Mouse (Mus musculus) cerebellum, postnatal 14 days (tissue): Measurements from ENCODE around the gene R3hdm4.

Experiments
- DNase-seq, 2 experiments: peaks; one replicate each; pipeline ENCODE4 v3.0.0; 2021; ENCODE audit warnings: mixed read lengths in 2 of 2

The R3hdm4 gene

DNA sequence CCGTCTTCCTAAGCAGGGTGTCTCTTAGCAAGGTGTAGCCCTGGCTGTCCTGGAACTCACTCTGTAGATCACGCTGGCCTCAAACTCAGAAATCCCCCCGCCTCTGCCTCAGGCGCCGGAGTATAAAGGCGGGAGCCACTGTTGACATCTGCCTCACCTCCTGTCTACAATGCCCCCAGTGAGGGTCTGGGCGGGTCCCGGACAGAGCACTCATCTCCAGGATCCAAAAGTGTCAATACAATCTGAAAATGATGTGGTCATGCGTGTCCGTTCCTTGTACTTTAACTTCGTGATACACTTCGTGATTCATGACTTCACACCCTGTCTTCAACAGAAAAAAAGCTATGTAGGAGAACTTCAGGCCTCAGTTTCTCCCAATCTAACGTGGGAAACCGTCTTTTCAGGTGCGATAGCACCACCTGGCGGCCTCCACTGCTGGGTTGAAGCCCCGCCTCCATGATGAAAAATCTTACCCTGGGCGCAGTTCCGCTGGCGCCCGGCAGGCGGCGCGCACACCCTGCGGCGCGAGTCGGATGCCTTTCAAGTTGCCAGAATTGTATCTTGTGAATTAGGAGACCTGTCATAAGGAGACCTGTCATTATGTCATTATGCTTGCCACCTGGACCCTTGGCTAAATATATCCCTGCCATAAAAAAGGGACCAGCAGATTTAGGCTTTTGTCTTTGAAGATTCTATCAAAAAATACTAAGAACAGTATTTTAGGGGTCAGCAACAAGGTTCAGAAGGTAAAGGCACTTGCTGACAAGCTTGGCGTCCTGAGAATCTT is 4.2 kb upstream of the R3hdm4 start:
- DNase-seq = peak; percentile 98 to 99

DNA sequence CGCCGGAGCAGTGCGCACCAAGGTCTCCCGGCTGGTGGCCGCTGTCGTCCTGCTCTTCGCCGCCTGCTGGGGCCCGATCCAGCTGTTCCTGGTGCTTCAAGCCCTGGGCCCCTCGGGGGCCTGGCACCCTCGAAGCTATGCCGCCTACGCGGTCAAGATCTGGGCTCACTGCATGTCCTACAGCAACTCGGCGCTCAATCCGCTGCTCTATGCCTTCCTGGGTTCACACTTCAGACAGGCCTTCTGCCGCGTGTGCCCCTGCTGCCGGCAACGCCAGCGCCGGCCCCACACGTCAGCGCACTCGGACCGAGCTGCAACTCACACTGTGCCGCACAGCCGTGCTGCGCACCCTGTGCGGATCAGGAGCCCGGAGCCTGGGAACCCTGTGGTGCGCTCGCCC is 564 bp upstream of the R3hdm4 start:
- no peak for DNase-seq

DNA sequence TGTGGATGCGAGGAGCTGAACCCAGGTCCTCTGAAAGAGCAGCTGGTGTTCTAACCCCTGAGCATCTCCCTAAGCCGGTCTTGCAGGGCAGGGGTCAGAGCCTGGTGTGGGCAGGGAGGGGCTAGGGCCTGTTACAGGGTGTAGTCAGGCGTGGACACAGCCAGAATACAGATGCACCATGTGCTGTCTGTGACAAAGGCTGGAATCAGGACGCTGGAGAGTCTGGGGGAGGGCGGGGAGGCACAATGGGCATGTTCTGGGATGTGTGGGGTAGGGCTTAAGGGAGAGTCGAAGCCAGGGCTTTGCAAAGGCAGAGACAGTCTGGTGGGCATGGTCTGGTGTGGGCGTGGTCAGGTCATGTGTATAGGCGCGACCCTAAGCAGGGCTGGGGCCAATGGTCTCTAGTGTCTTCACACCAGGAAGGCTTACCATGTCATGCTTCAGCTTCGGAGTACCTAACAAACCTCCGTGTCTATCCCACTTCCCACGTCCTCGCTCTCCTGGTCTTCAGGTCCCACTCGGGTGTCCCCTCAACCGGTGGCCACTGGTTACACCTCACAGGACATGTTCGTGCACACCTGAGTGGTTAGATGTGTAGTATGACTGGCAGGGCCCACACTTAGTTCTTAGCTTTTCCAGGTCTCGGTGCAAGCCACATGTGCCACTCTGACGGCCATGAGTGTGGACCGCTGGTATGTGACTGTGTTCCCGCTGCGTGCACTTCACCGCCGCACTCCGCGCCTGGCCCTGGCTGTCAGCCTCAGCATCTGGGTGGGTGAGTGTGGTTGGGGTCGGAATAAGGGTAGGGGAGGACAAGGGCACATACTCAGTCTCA is 735 bp downstream of the R3hdm4 start:
- DNase-seq = no peak

DNA sequence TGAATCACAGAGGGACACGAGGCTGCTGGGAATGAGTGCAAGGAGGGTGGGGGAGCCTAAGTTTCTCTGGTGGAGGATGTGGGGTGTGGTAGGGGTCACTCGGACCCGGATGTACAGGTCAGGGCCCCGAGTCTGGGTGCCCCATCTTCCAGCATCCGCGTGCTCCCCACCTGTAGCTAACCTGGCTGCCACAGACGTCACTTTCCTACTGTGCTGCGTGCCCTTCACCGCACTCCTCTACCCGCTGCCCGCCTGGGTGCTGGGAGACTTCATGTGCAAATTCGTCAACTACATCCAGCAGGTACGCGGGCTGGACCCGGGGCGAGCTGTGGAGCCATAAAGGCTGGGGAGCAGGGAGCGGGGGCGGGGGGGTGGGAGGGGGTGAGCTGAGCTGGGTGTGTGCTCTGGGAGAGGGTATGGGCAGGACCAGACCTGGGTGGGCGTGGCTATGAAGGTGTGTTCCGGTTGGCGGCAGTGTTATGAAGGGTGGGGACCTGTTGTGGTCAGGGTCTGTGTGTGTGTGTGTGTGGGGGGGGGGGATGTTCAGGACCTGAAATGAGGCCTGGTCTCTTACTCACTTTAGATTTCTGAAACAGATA is 1.7 kb downstream of the R3hdm4 start:
- peak in 1 of 2 experiments; percentile 41 for DNase-seq

DNA sequence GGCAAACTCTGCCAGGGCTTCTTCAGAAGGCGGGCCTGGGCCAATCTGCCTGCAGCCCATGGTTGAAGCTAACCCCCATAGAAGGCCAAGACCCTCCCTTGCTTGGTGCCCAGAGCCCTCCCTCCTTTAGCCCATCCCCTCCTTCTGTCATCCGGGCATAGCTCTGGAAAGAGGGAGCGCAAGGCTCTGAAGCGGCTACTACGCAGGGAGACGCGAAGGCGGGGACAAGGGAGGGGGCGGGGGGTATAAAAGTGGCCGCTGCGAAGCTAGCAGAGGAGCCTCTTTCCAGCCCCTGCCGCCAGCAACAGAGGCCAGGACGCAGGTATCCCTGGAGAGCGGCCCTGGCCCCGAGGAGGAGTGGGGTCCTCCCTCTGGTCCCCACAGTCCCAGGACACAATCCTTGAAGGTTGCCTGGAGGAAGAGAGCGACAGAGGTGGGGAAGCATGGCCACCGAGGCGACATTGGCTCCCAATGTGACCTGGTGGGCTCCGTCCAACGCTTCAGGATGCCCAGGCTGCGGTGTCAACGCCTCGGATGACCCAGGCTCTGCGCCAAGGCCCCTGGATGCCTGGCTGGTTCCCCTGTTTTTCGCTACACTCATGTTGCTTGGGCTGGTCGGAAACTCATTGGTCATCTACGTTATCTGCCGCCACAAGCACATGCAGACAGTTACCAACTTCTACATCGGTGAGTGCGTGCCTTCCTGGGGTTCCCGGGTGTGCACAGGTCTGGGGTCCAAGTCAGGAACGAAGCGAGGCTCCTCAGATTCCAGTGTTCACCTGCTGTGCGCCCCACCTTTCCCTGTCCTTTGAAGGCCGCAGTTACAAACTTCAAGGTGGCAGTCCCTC is 2.6 kb downstream of the R3hdm4 start:
- DNase-seq = peak; percentile 63 to 73

DNA sequence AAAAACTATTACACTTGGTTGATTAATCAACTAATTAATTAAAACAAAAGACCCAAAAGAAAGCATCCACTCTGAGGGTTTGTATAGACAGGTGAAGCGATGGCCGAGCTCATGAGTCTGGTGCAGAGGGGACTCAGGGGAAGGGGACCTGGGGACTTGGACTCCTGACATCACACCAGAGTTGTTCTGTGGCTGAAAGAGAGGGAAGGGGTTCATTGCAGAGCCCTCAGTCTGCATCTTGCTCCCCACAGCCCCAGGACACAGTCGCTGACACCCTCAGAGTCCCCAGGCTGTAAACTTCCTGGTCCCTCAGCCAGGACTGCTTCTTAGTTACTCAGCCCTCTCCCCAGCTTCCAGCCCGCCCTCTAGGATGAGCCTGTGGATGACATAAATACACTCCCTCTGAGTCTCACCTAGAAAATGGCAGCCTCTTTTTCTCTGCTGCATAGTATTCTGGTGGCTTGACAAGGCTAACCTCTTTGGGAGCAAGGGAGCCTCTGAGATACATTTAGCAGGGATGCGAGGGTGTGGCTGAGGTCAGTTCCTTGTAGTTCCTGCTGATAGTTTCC is 3.4 kb downstream of the R3hdm4 start:
- peak in 1 of 2 experiments; percentile 15 for DNase-seq

DNA sequence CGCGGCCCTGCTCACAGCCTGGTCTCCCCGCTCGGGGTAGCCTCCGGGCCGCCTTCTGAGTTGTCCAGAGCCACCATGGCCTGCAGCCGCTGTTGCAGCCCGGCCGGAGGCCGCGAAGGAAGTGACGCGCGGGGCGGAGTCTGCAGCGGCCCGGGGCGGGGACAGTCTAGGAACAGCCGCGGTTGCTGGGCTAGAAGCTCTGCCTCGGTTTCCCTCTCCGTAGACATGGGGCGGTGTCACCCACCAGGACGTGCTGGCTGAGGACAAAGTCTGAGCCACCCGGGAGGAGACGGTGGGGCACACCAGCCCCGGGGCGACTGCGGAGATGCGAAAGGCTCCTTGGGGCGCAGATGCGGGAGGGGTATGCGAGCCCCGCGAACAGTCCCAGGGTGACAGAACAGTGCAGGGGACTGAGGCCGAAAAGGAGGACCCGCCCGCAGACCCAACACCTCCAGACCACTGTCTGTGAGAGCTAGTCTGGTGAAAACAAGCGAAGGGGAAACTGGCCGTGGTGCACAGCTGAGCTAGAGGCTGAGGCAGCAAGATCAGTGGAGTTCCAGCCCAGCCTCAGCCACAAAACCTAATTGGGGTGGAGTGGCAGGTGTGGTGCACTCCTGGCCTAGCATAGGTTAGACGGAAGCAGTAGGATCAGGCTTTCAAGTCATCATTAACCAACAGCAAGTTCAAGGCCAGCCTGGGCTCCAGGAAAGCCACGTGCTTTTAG is 4.0 kb downstream of the R3hdm4 start, which contains the start of gene Kiss1r:
Kiss1r (plus strand) TSS at position 164 of the 724 bp plus-strand sequence.
- peak; percentile 89 to 90 for DNase-seq

DNA sequence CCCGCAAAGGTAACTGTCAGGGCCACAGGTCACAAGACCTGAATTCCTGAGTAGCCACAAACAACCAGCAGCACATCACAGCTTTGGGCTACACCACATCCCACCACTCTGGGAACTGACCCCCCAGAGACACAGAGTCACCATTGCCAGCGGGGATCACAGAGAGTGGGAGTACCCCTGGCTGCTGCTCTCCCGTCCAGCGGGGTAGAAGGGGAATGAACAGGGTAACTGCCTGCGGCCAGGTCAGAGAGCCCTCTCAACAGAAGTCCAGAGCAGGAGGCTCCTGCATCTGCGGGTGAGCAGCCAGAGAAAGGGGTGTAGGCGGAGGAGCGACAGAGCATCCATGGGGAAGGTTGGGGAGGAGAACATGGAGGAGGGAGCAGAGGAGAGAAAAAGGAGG is 4.9 kb downstream of the R3hdm4 start:
- DNase-seq = peak in 1 of 2 experiments; percentile 38

DNA sequence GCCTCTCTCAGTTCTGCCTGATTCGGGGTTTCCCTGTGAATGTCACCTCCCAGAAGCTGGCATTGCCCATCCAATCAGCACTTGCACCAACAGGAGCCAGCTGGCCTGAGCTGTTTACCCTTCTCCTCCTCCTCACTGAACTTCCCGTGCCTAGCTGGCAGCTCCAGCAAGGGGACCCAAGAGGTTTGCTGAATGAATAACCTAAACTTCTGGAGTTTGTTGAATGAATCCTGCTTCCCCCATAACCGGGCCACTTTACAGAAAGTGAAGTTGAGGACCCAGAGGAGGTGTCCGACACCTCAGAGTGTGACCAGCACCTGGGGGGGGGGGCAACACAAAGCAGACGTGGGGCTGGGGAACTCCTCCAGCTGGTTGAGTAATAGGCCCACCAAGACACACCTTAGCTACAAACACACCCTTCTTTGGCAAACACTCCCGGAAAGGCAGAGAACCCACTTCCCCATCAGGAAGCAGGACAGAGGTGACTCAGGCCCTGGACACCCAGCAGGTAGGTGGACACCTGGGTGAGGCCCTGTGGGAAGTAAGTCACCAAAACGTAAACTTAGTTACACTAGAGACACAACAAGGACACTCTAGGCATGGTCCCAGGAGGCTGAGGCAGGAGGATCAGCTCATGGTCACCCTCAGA is 5.9 kb downstream of the R3hdm4 start:
- peak; percentile 20 to 25 for DNase-seq

DNA sequence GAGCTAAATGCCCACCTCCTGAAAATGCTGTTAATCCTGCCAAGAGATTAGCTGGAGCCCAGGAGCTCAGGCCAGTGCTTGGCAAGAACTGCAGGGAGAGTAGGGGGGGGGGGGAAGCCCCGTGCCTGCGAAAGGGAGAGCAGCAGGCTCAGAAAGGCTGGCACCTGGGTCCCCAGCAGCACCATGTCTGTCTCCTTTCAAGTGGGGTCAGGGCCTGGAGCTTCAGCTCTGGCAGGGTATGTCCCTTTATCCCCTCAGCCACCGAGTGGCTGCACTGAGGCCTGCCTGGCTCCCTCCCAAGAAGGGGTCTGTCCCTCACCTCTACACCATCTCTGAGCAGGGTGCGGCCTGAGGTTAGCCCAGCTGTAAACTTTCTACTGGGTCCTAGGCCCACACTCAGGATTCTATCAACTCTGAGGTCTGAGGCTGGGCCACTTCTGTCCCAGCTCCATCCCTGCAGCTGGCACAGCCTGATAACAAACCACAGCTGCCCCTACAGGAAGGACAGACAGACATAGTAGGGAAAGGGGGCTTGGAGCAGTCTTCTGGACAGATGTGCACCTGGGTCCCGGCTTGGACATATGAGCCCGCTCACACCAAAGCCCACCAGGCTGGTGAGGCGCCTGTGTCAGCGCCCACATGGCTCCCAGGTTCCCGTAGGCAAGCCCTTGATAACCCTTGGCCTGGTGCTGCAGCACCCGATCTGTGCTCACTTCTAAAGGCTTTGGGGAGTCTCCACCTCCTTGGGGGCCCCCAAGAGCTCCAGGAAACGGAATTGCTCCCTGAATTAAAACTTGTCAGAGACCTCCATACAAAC is 6.7 kb downstream of the R3hdm4 start:
- DNase-seq = peak; percentile 25 to 51

DNA sequence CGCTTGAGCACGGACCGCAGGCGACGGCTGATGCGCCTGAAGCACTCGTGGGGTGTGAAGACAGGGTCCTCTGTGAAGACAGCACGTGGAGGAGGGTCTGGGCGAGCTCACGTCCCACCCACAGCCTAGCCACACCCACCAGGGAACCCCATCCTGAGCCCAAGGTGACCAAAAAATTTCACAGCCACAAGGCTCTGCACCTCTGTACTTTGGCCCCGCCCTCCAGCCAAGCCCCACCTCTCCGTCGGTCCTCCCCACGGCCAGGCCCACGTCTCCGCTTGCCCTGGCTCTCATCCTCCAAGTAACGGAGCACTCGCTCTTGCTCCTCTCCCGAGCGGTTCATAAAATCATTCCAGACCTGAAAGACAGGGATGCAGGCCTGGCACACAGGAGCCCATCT is 8.6 kb downstream of the R3hdm4 start:
- no peak for DNase-seq

DNA sequence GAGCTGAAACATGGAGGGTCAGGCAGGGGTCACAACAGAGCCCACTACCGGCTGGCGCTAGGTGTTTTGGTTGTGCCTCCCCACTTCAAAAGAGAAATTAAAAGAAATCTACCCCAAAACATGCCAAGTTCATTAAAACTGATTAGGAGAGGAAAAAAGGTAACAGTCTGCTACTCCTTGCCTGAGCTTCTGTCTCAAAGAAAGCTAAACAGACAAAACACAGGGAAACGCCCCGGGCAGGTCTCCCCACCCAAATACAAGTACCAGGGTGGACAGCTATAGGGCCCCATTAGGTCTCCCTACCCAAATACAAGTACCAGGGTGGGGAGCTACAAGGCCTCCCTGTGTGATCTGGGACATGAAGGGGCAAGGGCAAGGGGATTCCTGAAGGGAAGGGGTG is 10.5 kb downstream of the R3hdm4 start, which contains the start of gene Gm26602:
Gm26602 (plus strand) TSS at position 301 of the 400 bp plus-strand sequence.
- DNase-seq = no peak

DNA sequence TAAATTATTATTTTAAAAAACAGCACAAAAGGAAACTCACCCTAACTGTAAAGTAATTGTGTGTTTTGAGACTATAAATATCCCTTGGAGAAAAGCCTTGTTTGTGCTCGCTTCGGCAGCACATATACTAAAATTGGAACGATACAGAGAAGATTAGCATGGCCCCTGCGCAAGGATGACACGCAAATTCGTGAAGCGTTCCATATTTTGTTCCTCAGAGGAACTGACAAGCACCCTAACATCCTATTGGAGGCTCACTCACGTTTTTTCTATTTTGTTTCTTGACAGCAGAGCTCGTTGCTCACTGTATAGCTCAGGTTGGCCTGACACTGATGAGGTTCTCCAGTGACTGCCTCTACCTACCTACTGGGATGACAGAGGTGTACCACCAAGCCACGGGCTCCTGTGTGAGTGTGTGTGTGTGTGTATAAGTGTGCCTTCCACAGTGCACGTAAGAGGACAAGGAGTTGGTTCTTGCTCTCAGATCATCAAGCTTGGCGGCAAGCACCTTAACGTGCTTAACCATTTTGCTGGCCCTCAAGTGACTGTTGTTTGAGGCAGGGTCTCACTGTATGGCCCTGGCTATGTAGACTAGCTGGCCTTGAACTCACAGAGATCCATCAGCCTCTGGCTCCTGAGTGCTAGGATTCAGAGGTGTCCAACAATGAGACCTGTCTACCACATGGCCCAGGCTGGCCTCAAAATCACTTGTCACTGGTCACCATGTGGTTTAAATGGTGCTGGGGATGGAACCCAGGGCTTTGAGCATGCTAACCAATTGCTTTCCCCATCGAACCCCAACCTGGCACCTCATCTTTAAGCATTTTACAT is 11.7 kb downstream of the R3hdm4 start:
- DNase-seq = peak in 1 of 2 experiments; percentile 67

DNA sequence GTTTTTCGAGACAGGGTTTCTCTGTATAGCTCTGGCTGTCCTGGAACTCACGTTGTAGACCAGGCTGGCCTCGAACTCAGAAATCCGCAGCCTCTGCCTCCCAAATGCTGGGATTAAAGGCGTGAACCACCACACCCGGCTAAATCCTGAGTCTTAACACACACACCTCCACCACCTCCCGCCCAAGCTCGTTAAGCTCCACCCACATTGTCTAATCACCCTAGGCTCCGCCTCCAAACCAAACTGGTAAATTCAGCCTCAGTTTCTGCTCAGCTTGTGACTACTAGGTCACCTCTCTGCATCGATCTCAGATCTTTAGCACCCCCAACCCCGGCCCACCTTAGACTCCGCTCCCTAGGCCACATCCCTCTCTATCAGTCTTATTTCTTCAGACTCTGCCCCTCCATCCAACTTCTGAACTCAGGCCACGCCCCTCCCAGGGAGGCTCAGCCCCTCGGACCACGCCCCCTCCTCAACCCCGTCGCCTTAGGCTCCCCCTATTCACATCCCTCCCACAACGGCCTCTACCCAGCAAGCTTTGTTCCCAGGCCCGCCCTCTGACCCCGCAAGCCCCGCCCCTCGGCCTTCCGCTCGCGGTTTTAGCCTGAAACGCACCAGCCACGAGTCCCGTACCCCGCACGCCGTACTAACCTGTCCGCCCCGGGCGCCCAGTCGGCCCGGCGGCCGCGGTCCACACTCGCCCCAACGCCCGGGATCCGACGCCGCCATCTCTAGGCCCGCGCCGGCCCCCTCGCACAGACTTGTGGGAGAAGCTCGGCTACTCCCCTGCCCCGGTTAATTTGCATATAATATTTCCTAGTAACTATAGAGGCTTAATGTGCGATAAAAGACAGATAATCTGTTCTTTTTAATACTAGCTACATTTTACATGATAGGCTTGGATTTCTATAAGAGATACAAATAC is 12.6 kb downstream of the R3hdm4 start, which contains the start of gene Med16:
Med16 (minus strand) TSS at position 757 of the 925 bp plus-strand sequence.
- peak; percentile 95 to 96 for DNase-seq

DNA sequence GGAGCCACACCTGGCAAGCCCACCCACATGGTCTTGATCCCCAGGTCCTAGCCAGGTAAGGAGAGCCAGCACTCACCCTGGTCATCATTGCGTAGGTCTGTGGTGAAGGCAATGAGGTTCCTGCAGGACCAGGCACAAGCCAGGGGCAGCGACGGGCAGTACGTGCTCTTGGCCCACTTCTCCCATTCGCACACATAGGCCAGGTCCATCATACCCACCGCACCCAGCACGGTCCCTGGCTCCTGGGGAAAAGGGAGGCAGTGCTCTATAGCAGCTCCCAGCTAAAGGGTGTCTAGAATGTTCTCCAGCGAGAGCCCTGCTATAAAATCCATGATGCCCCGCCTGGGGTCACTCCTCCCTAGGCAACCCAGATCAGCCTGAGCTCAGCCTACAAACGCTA is 13.6 kb downstream of the R3hdm4 start:
- DNase-seq = no peak

DNA sequence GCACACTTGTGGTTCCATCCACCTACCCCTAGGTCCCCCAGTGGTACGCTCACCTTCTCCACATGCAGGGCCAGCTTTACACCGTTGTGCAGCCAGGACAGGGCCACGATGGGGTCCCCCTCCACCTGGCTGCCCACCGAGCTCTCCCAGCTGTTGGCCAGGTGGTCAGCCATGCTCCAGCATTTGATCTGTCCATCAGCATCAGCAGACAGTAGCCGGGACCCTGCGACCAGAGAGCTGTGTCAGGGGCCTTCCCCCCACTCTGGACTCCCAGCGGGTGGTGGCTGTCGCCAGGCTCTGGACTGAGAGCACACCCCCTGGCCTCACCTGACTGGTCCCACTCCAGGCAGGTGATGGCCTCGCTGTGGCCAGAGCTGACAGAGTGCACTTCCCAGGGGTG is 14.3 kb downstream of the R3hdm4 start:
- no peak for DNase-seq

DNA sequence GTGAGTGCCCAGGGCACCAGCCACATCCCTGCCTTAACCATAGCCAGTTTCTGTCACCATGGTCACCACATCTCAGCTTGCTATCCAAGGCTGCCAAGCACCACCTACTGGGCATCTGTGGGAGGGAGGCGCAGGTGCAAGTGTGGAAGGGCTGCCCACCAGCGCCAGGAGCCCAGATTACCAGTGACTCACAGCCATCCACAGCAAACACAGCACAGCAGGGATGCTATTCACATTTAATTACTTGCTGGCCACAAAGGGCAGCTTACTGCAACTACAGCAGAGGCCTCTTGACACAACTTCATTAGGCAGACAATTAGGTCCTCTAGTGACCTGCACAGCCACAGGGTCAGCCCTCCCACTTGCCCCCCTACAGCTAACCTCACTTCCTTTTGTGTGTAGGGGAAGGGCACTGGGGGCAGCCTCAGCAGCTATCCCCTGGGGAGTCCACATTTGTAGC is 20.0 kb downstream of the R3hdm4 start:
- DNase-seq = peak; percentile 50 to 51
